Mouse (Mus musculus) liver, embryonic 16.5 days (tissue): ENCODE results near the gene Pex11a. TPM values are rescaled to one million over a fixed set of nuclear protein-coding genes. Genes with fewer than 3 reads are reported as not detected.

Experiments used
- ATAC-seq: fragments of 200-750 bp; cut with Nextera tagmentation; 2 replicates; pipeline ENCODE4 v1.8.0; 2017; ENCODE audit warnings: low read depth, mild to moderate bottlenecking, moderate number of reproducible peaks, moderate library complexity
- H3K27ac ChIP-seq: fragments of 300-500 bp; sonication (generic); 2 replicates; pipeline ENCODE4 v1.5.1; 2014; ENCODE audit warnings: mild to moderate bottlenecking, low read length
- H3K27me3 ChIP-seq: fragments of 300-500 bp; sonication (generic); 2 replicates; pipeline ENCODE4 v1.6.1; 2014; ENCODE audit warnings: low read depth, low read length, mixed read lengths; ENCODE audit not compliant: control insufficient read depth, insufficient read depth
- H3K36me3 ChIP-seq: fragments of 300-500 bp; sonication (generic); 2 replicates; pipeline ENCODE4 v1.6.1; 2014; ENCODE audit warnings: mild to moderate bottlenecking; ENCODE audit not compliant: control insufficient read depth, insufficient read depth
- H3K4me1 ChIP-seq: fragments of 300-500 bp; sonication (generic); 2 replicates; pipeline ENCODE4 v1.6.1; 2014; ENCODE audit warnings: low read depth, low read length, mixed read lengths; ENCODE audit not compliant: control insufficient read depth
- H3K4me2 ChIP-seq: fragments of 300-500 bp; sonication (generic); 2 replicates; pipeline ENCODE4 v1.6.1; 2014; ENCODE audit warnings: low read depth, low read length, mixed read lengths
- H3K4me3 ChIP-seq: fragments of 300-500 bp; sonication (generic); 2 replicates; pipeline ENCODE4 v1.5.1; 2014; ENCODE audit warnings: low read depth, mild to moderate bottlenecking, low read length
- H3K9ac ChIP-seq: fragments of 300-500 bp; sonication (generic); 2 replicates; pipeline ENCODE4 v1.6.1; 2014; ENCODE audit warnings: low read depth, low read length
- H3K9me3 ChIP-seq: fragments of 300-500 bp; sonication (generic); replicated peaks from 2 replicates; pipeline ENCODE4 v1.6.1; 2016; ENCODE audit warnings: low read length; ENCODE audit not compliant: control insufficient read depth
- whole genome bisulfite sequencing: fragments of 180-500 bp; shearing (Covaris S2); extraction: QIAGEN DNeasy Blood & Tissue Kit; methylation state at CpG from one replicate; pipeline ENCODE4 v1.1.7; 2014; ENCODE audit not compliant: insufficient replicate concordance; 5-methylcytosine and 5-hydroxymethylcytosine counted together
- polyA plus RNA-seq: library from polyadenylated mRNA; unstranded; fragments of >200 nt; fragmentation: Nextera tagmentation; extraction: Ambion mirVana; gene quantifications from 2 replicates; pipeline ENCODE4 v1.2.1, GENCODE M21; 2015

Gene Pex11a
- polyA plus RNA-seq, 1 experiment from 2014 or later: 4.9 TPM

DNA sequence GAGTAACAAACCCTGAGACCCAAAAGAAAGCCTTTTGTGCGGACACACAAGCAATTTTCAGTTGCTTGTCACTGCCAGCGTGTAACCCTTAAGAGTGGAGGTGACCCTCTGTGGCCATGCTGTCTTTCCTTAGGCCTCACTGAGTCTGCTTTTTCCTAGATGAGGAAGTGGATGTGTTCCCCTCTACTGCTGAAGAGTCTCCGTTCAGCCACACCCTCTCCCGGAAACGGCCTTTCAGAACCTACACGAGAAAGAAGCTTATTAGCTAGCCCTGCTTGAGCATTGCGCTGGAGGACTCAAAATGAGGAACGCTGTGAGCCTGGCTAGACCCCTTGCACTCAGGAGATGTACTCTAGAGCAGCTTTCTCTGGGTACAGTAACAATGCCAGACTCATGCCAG, 46.4 kb downstream of the Pex11a start:
- Histone ChIP-seq H3K9ac (no peak overlapping the region), H3K4me3 (no peak overlapping the region), H3K27me3 (no peaks in the 10 kb centered on the region), H3K36me3 (peaks cover 69% of the 10 kb centered on the region), H3K4me2 (no peak overlapping the region), H3K4me1 (no peaks in the 10 kb centered on the region), H3K27ac (no peak overlapping the region), H3K9me3 (no peaks in the 10 kb centered on the region)
- 69% methylated on average over 8 of the region's 8 CpGs for WGBS
- peak; percentile 24; the same call in 1 of the 2 replicates for ATAC-seq

Other genes starting within 250 kb of the Pex11a start
- gene Rhcg, start 125.5 kb downstream of the Pex11a start, polyA plus RNA-seq: 0.15 and 0.18 TPM in 2 replicates
- 4.7 and 5.5 TPM in 2 replicates for gene Ticrr, start 82.9 kb downstream of the Pex11a start, polyA plus RNA-seq
- gene Kif7, start 27.4 kb downstream of the Pex11a start, polyA plus RNA-seq: 0.19 and 0.22 TPM in 2 replicates
- not detected in 2 replicates for gene Plin1, start 10.2 kb downstream of the Pex11a start, polyA plus RNA-seq
- 0.07 and 0.09 TPM in 2 replicates for gene Wdr93, start within 50 bp of the Pex11a start, polyA plus RNA-seq
- gene Mesp1, start 50.7 kb upstream of the Pex11a start, polyA plus RNA-seq: 0.09 TPM in 1 of 2 replicates, not detected in the other
- 0.07 TPM in 1 of 2 replicates, not detected in the other for gene Mesp2, start 67.6 kb upstream of the Pex11a start, polyA plus RNA-seq
- gene Anpep, start 117.9 kb upstream of the Pex11a start, polyA plus RNA-seq: 16.8 and 26.6 TPM in 2 replicates
- gene Ap3s2, start 177.5 kb upstream of the Pex11a start, polyA plus RNA-seq: 9.1 and 9.8 TPM in 2 replicates
- 3.1 and 3.2 TPM in 2 replicates for gene Arpin, start 192.2 kb upstream of the Pex11a start, polyA plus RNA-seq